Mouse (Mus musculus) adrenal gland, adult 8-10 months (tissue): ENCODE measurements around the gene Robo1. TPM values are rescaled to one million over a fixed set of nuclear protein-coding genes. Genes with fewer than 3 reads are reported as not detected.
"Not testable (repeated sequence)": the region's sequence is repeated elsewhere in the genome, so short reads cannot be mapped to it uniquely, and the experiment has no call there.

Source experiments
- DNase-seq: peaks from one replicate; pipeline ENCODE4 v3.0.0; 2022
- total RNA-seq, 4 experiments: library from RNA; stranded (reverse); gene quantifications; 2 replicates each; pipeline ENCODE4 v1.2.4; 2022

The Robo1 gene
- total RNA-seq, 4 experiments from 2014 or later: 112 to 184 (median 152) TPM

DNA sequence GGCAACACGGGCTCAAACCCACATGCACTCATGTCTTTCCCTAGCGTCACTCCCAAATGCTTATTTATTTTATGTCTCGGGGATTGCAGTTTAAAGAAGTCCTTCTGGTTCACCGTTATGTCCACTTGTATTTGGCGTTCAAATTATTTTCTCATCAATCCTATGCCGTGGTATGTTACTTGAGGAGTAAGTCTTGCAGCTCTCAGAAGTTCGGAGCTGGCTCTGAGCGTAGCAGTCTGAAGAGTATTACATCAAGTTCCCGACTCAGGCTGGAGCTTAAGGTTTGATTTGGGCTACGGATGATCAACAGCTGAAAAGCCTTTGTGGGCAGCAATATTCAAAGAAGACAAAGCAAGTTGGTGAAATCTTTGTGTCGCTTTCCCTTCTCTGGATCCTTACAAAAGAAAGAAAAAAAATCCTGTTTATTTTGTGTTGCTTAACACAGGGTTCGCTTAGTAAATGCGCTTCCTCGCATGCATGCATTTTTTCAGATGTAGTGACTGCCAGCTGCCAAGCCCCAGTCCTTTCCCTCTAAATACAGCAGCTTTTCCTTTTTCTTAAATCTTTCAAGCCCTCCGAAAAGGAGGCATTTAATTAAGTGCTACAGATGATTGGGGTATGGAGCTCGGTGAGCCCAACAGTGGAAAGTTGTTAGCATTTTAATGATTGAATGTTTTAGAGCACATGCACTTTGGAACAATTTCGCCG lies 136.5 kb downstream of the Robo1 start:
- DNase-seq: no peak

GRCm38 (mm10) chr16:72458155-72458554 lies 150.0 kb downstream of the Robo1 start:
- no peak for DNase-seq

GRCm38 (mm10) chr16:72458576-72458975 lies 150.5 kb downstream of the Robo1 start:
- DNase-seq: no peak

GRCm38 (mm10) chr16:72465696-72466095 lies 157.6 kb downstream of the Robo1 start:
- no peak for DNase-seq

GRCm38 (mm10) chr16:72470037-72470673 lies 162.0 kb downstream of the Robo1 start:
- DNase-seq: no peak

- DNase-seq: no peak
These were observed 202.7 kb downstream of the Robo1 start for GRCm38 (mm10) chr16:72510716-72511199.

GRCm38 (mm10) chr16:72531337-72531736 lies 223.2 kb downstream of the Robo1 start:
- DNase-seq: no peak

DNA sequence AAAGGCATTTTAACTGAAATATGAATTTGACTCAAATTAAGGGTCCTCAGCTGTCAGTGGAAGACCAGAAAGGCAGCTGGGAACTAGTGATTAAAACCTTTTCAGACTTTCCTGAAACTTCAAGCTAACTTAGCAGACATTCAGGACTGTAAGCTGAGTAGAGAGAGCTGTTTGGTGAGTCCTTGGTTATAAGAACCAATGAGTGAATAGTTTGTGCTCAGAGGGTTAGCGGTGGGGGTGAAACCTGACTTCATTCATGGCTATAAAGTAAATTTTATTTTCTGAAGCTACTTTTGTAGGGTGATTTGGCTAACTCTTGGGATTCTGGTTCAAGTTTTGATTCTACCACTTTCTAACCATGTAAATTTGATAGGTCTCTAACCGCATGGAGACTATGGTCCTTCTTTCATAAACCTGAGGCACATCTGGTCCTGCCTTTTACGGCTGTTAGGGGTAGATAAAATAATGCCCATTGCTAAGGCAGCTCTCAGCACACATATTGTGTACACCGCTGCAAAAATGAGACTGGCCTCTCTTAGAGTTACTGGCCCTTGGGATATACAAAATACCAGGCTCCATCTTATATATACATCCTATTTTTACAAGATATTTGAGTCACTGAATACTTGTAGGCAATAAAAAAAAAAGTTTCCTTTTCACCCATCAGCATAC lies 225.9 kb downstream of the Robo1 start:
- no peak for DNase-seq

DNA sequence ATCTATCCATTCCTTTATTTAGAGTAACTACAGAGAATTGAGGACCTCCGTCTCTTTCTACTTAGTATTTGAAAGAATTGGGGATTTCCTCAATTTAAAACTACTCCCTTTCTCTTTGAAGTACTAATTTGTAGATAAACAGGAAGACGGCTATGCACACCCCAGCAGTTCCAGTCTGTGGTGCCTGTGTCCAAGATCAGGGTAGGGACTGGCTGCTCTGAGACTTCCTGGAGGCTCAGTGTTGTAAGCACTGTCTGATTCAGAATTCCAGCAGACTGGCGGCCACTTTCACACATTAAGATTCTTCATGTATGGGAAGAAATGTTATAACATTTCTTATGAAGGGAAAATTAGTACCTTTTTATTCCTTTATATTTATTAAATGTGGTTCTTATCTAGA lies 230.1 kb downstream of the Robo1 start:
- DNase-seq: no peak

DNA sequence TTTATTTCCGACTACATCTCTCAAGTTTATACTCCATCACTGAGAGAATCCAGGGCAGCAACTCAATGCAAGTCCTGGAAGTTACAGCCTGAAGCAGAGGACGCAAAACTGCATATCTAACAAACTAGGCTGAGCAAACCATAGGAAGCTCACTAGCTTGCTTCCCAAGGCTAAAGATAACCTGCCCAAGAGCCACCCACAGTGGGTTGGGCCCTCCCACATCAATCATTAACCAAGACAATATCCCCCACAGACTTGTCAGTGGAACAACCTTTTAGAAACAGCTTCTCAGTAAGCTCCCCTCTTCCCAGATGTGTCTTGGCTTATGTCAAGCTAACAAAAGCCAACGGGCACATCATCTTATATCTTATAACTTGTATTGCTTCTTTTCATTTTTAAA lies 235.8 kb downstream of the Robo1 start:
- no peak for DNase-seq

DNA sequence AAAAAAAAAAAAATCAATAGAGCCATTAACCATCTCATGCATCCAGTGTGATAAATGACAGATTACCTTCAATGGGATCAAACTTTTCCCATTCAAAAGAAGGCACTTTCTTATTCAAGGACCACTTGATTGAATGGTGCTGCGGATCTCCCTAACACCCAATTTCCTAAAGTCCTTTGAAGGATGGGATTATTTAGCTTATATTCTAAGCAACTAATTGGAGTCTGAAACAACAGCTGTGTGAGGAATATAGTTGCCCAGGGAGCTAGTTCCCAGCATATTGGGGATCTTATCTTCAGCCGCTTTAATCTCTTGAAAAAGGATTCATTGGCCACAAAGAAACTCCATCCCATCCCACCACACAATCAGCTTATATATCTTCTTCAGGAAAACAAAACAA lies 236.8 kb downstream of the Robo1 start:
- no peak for DNase-seq

GRCm38 (mm10) chr16:72551672-72552243 lies 243.7 kb downstream of the Robo1 start:
- no peak for DNase-seq

DNA sequence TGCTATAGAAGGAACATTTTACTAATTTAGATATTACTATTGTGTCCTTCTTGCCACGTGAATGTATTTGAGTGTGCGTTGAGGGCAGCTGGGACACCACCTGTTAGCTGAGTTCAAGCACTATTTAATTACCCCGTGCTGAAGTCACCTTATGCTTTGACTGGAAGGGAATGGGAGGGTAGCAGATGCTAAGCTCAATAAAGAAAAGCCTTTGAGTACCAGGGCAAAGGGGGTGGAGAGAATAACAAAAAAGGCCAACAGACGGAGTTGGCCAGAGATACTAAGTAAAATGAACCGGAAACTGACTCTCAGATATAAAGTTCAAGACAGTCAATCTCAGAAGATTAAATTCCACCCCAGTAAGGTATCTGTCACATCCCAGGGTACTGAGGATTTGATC lies 245.6 kb downstream of the Robo1 start:
- no peak for DNase-seq

DNA sequence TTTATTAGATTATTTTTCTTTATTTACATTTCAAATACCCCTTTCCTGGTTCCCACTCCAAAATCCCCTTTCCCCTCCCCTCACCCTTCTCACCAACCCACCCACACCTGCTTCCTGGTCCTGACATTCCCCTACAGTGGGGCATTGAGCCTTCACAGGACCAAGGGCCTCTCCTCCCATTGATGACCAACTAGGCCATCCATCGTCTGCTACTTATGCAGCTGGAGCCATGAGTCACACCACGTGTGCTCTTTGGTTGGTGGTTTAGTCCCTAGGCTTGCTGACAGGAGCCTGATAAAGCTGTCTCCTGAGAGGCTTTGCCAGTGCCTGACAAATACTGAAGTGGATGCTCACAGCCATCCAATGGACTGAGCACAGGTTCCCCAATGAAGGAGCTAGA lies 254.0 kb downstream of the Robo1 start:
- DNase-seq: not testable (repeated sequence)

DNA sequence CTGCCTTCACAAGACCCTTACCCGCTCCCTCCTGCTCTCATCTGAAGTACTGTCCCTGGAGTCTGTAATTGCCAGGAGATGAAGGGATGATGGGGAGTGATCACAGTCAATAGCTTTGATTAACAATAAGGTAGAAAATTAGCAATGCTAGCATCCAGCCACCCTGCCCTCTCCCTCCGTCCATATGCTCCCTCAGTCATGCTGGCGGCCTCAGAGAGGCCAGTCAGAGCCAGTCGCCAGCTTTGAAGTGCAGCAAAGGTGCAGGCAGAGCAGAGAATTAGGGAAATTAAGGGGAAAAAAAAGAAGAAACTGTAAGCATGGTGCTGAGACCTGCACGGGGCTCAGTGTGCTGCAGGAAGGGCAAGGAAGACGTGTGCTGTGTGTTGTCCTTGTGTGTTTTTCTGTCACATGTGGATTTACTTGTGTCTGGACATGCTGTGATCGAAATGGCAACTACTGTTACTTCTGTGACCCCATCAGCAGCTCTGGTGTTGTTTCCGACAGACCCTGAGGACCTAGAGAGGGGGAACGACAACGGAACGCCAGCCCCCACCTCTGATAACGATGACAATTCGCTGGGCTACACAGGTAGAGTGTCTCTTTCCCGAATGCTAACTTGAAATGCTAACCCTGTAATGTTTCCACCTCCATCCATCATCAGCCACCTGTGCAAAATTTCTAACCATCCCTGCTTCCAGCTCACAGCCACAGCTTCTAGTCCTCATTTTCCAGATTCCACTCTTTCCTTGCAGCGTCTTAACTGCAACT lies 255.3 kb downstream of the Robo1 start:
- no peak for DNase-seq

DNA sequence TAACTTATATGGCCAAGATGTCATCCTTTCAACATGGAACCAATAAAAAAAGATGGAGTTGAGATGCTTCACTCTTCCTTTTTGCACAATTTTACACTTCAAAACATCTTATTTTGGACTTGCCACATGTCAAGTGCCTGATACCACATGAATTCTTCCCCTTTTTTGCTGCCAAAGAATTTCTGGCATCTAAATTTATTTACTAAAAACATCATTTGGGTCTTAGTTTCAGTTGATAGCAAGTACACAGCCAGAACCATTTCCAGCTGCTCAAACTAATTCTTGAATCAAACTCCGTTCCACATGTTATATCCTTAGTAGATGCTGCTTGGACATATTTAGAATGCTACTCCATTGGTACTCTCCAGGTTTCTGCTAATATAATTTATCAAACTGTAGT lies 267.1 kb downstream of the Robo1 start:
- DNase-seq: no peak

- no peak for DNase-seq
These were observed 268.9 kb downstream of the Robo1 start for GRCm38 (mm10) chr16:72576956-72577355.

GRCm38 (mm10) chr16:72584454-72585159 lies 276.5 kb downstream of the Robo1 start:
- DNase-seq: no peak

- no peak for DNase-seq
These were observed 277.2 kb downstream of the Robo1 start for GRCm38 (mm10) chr16:72585160-72585813.

DNA sequence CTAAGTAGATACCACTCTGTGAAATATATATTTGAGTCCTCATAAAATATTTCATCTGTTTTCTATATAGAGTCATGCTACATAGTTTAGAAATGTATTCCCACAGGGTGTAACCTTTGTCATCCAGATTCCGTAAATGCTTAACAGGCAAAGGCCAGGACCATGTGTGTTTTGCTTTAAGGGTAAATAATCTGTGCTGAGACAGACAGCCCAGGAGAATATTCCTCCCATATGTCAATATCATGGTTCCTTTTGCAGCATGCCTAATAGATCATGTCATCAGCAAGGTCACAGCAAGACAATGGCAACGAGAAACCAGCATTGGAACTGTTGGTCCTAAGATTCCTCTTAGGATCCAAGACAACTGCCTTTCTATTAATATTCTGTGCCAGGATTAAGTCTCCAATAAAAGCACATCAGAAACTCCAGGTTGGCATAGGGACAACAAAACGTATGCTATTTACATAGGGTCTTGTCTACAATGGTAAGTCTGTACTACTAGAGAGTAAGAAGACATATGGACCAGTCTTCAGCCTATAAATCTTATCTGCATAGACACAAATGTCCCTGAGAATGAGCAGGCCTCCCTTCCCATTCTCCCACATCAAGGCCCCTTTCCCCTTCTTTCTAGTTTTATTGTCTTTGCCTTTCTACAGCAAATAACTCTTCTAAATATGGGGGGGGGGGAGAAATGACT lies 279.4 kb downstream of the Robo1 start:
- no peak for DNase-seq
